Mouse (Mus musculus) erythroblast, embryonic 14.5 days (primary cell): ENCODE results near the gene Btk.

Experiments
- GATA1 ChIP-seq: IDR thresholded peaks from 2 replicates; pipeline ENCODE4 v1.6.1; 2012; ENCODE audit warnings: low read length, inconsistent platforms, mixed read lengths
- TAL1 ChIP-seq: IDR thresholded peaks from 3 replicates; pipeline ENCODE4 v1.6.1; 2012; ENCODE audit warnings: low read length, inconsistent platforms, mixed read lengths

DNA sequence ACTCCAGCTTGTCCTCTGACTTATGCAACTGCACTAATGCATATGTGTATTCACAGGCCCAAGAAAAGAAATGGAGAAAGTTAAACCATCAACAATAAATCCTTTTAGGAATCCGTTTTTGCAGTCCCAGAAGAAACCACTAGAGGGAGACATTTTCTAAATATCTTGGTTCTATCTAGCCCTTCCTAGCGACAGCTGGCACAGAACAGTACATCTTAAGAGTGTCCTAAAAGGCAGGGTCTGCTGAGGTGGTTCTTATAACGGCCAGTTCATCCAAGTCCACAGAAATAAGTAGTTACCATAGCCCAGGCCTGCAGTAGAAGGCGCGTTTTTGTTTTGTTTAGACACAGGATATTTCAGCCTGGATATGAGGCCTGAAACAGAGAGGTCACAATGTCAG lies 32.5 kb downstream of the Btk start:
- TF ChIP-seq GATA1 (no peak), TAL1 (no peak)
